30 mouse cellular contexts compared by ENCODE assay signal in genomic region chr17:3280321-3280720, GRCm38 (mm10). TPM values are rescaled to one million over a fixed set of nuclear protein-coding genes. Genes with fewer than 3 reads are reported as not detected.
DNase-seq lines count a peak whose midpoint lies in the region; ATAC-seq and TF ChIP-seq lines count a peak whose summit lies in the region.
"Had no signal": no experiment of that assay in that cellular context is flagged by ENCODE, and none has a peak within 500 bp of the region (broad histone marks: within the 10 kb centered on the region; RNA-seq: fewer than 3 reads in every experiment).

No protein-coding gene starts in this region.

- no peak overlapping the region for H3K4me3 ChIP-seq in midbrain, embryonic 11.5 days (ENCODE audit: low read depth, low read length)
- no peak overlapping the region for H3K4me3 ChIP-seq in midbrain, postnatal 0 days (ENCODE audit: low read depth, low read length)
- no peak overlapping the region for H3K4me3 ChIP-seq in embryonic facial prominence, embryonic 13.5 days
- H3K4me3 ChIP-seq in limb, embryonic 11.5 days (ENCODE audit: low read depth, low read length) = no peak overlapping the region
- H3K4me3 ChIP-seq in gastrocnemius, adult 2 months = no peak overlapping the region
- H3K4me3 ChIP-seq: forebrain, embryonic 13.5 days; heart, embryonic 12.5 days; hindbrain, embryonic 15.5 days; kidney, embryonic 15.5 days; liver, embryonic 13.5 days; megakaryocyte, embryonic 14.5 days; midbrain, embryonic 13.5 days had no signal

- H3K4me1 ChIP-seq in midbrain, embryonic 11.5 days (ENCODE audit: control insufficient read depth, insufficient read depth, low read length) = peaks cover 9% of the 10 kb centered on the region
- H3K4me1 ChIP-seq in midbrain, postnatal 0 days (ENCODE audit: insufficient read depth, low read length) = no peaks in the 10 kb centered on the region
- peaks cover 58% of the 10 kb centered on the region for H3K4me1 ChIP-seq in embryonic facial prominence, embryonic 13.5 days
- H3K4me1 ChIP-seq in limb, embryonic 11.5 days (ENCODE audit: control insufficient read depth, insufficient read depth, low read length) = peaks cover 33% of the 10 kb centered on the region
- H3K4me1 ChIP-seq: liver, embryonic 13.5 days had no signal

- H3K36me3 ChIP-seq in midbrain, embryonic 11.5 days (ENCODE audit: control insufficient read depth, insufficient read depth, low read length) = no peaks in the 10 kb centered on the region
- no peaks in the 10 kb centered on the region for H3K36me3 ChIP-seq in midbrain, postnatal 0 days (ENCODE audit: insufficient read depth, low read length)
- no peaks in the 10 kb centered on the region for H3K36me3 ChIP-seq in embryonic facial prominence, embryonic 13.5 days
- H3K36me3 ChIP-seq in limb, embryonic 11.5 days (ENCODE audit: control insufficient read depth, insufficient read depth, low read length) = no peaks in the 10 kb centered on the region
- H3K36me3 ChIP-seq: heart, embryonic 12.5 days; hindbrain, embryonic 15.5 days; kidney, embryonic 15.5 days; liver, embryonic 13.5 days; midbrain, embryonic 13.5 days had no signal

- DNase-seq in midbrain, embryonic 11.5 days (ENCODE audit: low spot score, missing footprints) = peak; percentile 39
- no peak for DNase-seq in midbrain, postnatal 0 days (ENCODE audit: low spot score)
- no peak for DNase-seq in limb, embryonic 11.5 days (ENCODE audit: low spot score)
- DNase-seq in gastrocnemius, adult 2 months = no peak
- DNase-seq in cerebellum, adult 8-10 months = no peak
- DNase-seq: adrenal gland, adult 8-10 months; B cell, adult 2 months; cerebellum, adult 9-10 months; embryo, embryonic 11 days; gastrocnemius, postnatal 36 days; heart, adult 18-20 months; heart, postnatal 10 days; kidney, adult 11 months; kidney, postnatal 25 days; liver, embryonic 13.5 days; lung, adult 18-20 months; lung, postnatal 4 days; right cerebral cortex, postnatal 25 days; thymus, postnatal 25 days had no signal

- TF ChIP-seq CTCF in midbrain, postnatal 0 days (IDR thresholded peaks at IDR 0.05) = no peak
- no peak for TF ChIP-seq CTCF in gastrocnemius, adult 2 months (IDR thresholded peaks at IDR 0.05)

- no peak for ATAC-seq in midbrain, embryonic 11.5 days (ENCODE audit: low FRiP score)
- no peak for ATAC-seq in midbrain, postnatal 0 days (ENCODE audit: low FRiP score)
- no peak for ATAC-seq in embryonic facial prominence, embryonic 13.5 days (ENCODE audit: insufficient number of reproducible peaks, insufficient read depth, low FRiP score, low TSS enrichment, low read depth)
- no peak for ATAC-seq in limb, embryonic 11.5 days (ENCODE audit: insufficient number of reproducible peaks, low FRiP score, low TSS enrichment, low read depth)
- ATAC-seq in erythroblast, adult 5-6 weeks (replicated peaks; ENCODE audit: low FRiP score, poor library complexity, severe bottlenecking) = no peak
- ATAC-seq: activated CD4-positive, CD25-positive, alpha-beta regulatory T cell, adult 4 months; forebrain, embryonic 13.5 days; inflammation-experienced regulatory T-cells, adult 6 months; lung, postnatal 0 days; midbrain, embryonic 13.5 days had no signal

- H3K27ac ChIP-seq in midbrain, embryonic 11.5 days (ENCODE audit: low read depth, low read length) = no peak overlapping the region
- H3K27ac ChIP-seq in midbrain, postnatal 0 days (ENCODE audit: low read depth, low read length) = no peak overlapping the region
- H3K27ac ChIP-seq in embryonic facial prominence, embryonic 13.5 days = peak overlapping the region; percentile 93
- H3K27ac ChIP-seq in limb, embryonic 11.5 days (replicated peaks; ENCODE audit: low read depth, low read length) = peak overlapping the region; percentile 77; the same call in 1 of the 2 replicates
- H3K27ac ChIP-seq in gastrocnemius, adult 2 months = no peak overlapping the region
- H3K27ac ChIP-seq: forebrain, embryonic 13.5 days; hindbrain, embryonic 15.5 days; kidney, embryonic 15.5 days; liver, embryonic 13.5 days had no signal

- H3K9me3 ChIP-seq in midbrain, embryonic 11.5 days (ENCODE audit: control insufficient read depth, low read length) = no peaks in the 10 kb centered on the region
- no peaks in the 10 kb centered on the region for H3K9me3 ChIP-seq in midbrain, postnatal 0 days (ENCODE audit: low read length)
- H3K9me3 ChIP-seq in embryonic facial prominence, embryonic 13.5 days = no peaks in the 10 kb centered on the region
- H3K9me3 ChIP-seq in limb, embryonic 11.5 days (ENCODE audit: control insufficient read depth, low read length) = no peaks in the 10 kb centered on the region
- H3K9me3 ChIP-seq: forebrain, embryonic 13.5 days; heart, embryonic 12.5 days; hindbrain, embryonic 15.5 days; kidney, embryonic 15.5 days; liver, embryonic 13.5 days; megakaryocyte, embryonic 14.5 days; midbrain, embryonic 13.5 days had no signal

- intact Hi-C loops in gastrocnemius, adult 2 months (cut with DNase I) = no loop called here

- H3K27me3 ChIP-seq in midbrain, embryonic 11.5 days (ENCODE audit: control insufficient read depth, insufficient read depth, low read length) = no peaks in the 10 kb centered on the region
- H3K27me3 ChIP-seq in midbrain, postnatal 0 days (ENCODE audit: insufficient read depth, low read length) = no peaks in the 10 kb centered on the region
- no peaks in the 10 kb centered on the region for H3K27me3 ChIP-seq in embryonic facial prominence, embryonic 13.5 days
- H3K27me3 ChIP-seq in limb, embryonic 11.5 days (ENCODE audit: control insufficient read depth, insufficient read depth, low read length) = no peaks in the 10 kb centered on the region
- H3K27me3 ChIP-seq: forebrain, embryonic 13.5 days; heart, embryonic 12.5 days; hindbrain, embryonic 15.5 days; kidney, embryonic 15.5 days; liver, embryonic 13.5 days; megakaryocyte, embryonic 14.5 days; midbrain, embryonic 13.5 days had no signal

- no peak overlapping the region for H3K4me2 ChIP-seq in midbrain, embryonic 11.5 days
- no peak overlapping the region for H3K4me2 ChIP-seq in midbrain, postnatal 0 days (ENCODE audit: low read depth, low read length, poor library complexity, severe bottlenecking)
- no peak overlapping the region for H3K4me2 ChIP-seq in embryonic facial prominence, embryonic 13.5 days
- no peak overlapping the region for H3K4me2 ChIP-seq in limb, embryonic 11.5 days (ENCODE audit: low read depth, severe bottlenecking)
- H3K4me2 ChIP-seq: forebrain, embryonic 13.5 days; heart, embryonic 12.5 days; hindbrain, embryonic 15.5 days; kidney, embryonic 15.5 days; liver, embryonic 13.5 days; midbrain, embryonic 13.5 days had no signal

- 75% methylated on average over 2 of the region's 2 CpGs for WGBS in midbrain, embryonic 11.5 days
- WGBS in midbrain, postnatal 0 days = 68% methylated on average over 2 of the region's 2 CpGs
- 9% methylated on average over 2 of the region's 2 CpGs for WGBS in embryonic facial prominence, embryonic 13.5 days
- 17% methylated on average over 2 of the region's 2 CpGs for WGBS in limb, embryonic 11.5 days

- H3K9ac ChIP-seq in midbrain, embryonic 11.5 days (ENCODE audit: low read length) = no peak overlapping the region
- H3K9ac ChIP-seq in midbrain, postnatal 0 days (replicated peaks; ENCODE audit: low read length, poor library complexity, severe bottlenecking) = no peak overlapping the region
- no peak overlapping the region for H3K9ac ChIP-seq in embryonic facial prominence, embryonic 13.5 days
- H3K9ac ChIP-seq in limb, embryonic 11.5 days (ENCODE audit: low read length) = no peak overlapping the region
- H3K9ac ChIP-seq: forebrain, embryonic 13.5 days; heart, embryonic 12.5 days; hindbrain, embryonic 15.5 days; kidney, embryonic 15.5 days; liver, embryonic 13.5 days; midbrain, embryonic 13.5 days had no signal

RNA-seq across cellular contexts. Expression of gene Tiam2, which starts 46.1 kb away (rescaled TPM):
- polyA plus RNA-seq in midbrain, embryonic 11.5 days (2014; fragmentation: Nextera tagmentation; extraction: Ambion mirVana) = 2.5 and 3.0 TPM in 2 replicates
- total RNA-seq in midbrain, postnatal 0 days (2014; rRNA removed) = 5.2 and 6.9 TPM in 2 replicates
- 1.7 TPM in 2 replicates for polyA plus RNA-seq in midbrain, postnatal 0 days (2015; fragmentation: Nextera tagmentation; extraction: Ambion mirVana)
- 25.2 and 31.8 TPM in 2 replicates for polyA plus RNA-seq in embryonic facial prominence, embryonic 13.5 days (2015; fragmentation: Nextera tagmentation; extraction: Ambion mirVana)
- 8.3 and 8.4 TPM in 2 replicates for polyA plus RNA-seq in limb, embryonic 11.5 days (2014; fragmentation: Nextera tagmentation; extraction: Ambion mirVana)
- 2.9 and 3.5 TPM in 2 replicates for total RNA-seq in erythroblast, adult 5-6 weeks (2015; ENCODE audit: low replicate concordance)
- total RNA-seq in erythroblast, adult 5-6 weeks (2017; ENCODE audit: low replicate concordance) = 1.1 and 4.4 TPM in 2 replicates
- 1 to 10 TPM; 3.7 to 4.5 TPM for total RNA-seq in gastrocnemius, adult 2 months (2021)

Comparison
In these comparisons a context has a peak if more than half of its experiments do, and no peak if none do; other contexts are left out.
1. H3K27ac ChIP-seq: peak in embryonic facial prominence, embryonic 13.5 days (single experiment) and limb, embryonic 11.5 days (single experiment); none in midbrain, embryonic 11.5 days (single experiment), midbrain, postnatal 0 days (single experiment) and gastrocnemius, adult 2 months (single experiment).